Mouse (Mus musculus) kidney, embryonic 15.5 days (tissue): Measurements from ENCODE around the gene Slc9a9. TPM values are rescaled to one million over a fixed set of nuclear protein-coding genes. Genes with fewer than 3 reads are reported as not detected.

Source experiments
- ATAC-seq: fragments of 200-750 bp; cut with Nextera tagmentation; replicated peaks from 2 replicates; pipeline ENCODE4 v1.8.0; 2017; ENCODE audit warnings: moderate TSS enrichment; ENCODE audit not compliant: low FRiP score
- H3K27ac ChIP-seq: fragments of 300-500 bp; sonication (generic); 2 replicates; pipeline ENCODE4 v1.5.1; 2015; ENCODE audit warnings: mild to moderate bottlenecking, inconsistent platforms
- H3K27me3 ChIP-seq: fragments of 300-500 bp; sonication (generic); 2 replicates; pipeline ENCODE4 v1.6.1; 2015; ENCODE audit warnings: inconsistent platforms
- H3K36me3 ChIP-seq: fragments of 300-500 bp; sonication (generic); 2 replicates; pipeline ENCODE4 v1.6.1; 2015; ENCODE audit warnings: inconsistent platforms
- H3K4me1 ChIP-seq: fragments of 300-500 bp; sonication (generic); 2 replicates; pipeline ENCODE4 v1.6.1; 2015; ENCODE audit warnings: inconsistent platforms
- H3K4me2 ChIP-seq: fragments of 300-500 bp; sonication (generic); 2 replicates; pipeline ENCODE4 v1.6.1; 2015; ENCODE audit warnings: moderate library complexity, mild to moderate bottlenecking, inconsistent platforms
- H3K4me3 ChIP-seq: fragments of 300-500 bp; sonication (generic); replicated peaks from 2 replicates; pipeline ENCODE4 v1.5.1; 2015; ENCODE audit warnings: mild to moderate bottlenecking, inconsistent platforms
- H3K9ac ChIP-seq: fragments of 300-500 bp; sonication (generic); 2 replicates; pipeline ENCODE4 v1.6.1; 2015; ENCODE audit warnings: mild to moderate bottlenecking, inconsistent platforms
- H3K9me3 ChIP-seq: fragments of 300-500 bp; sonication (generic); replicated peaks from 2 replicates; pipeline ENCODE4 v1.6.1; 2016; ENCODE audit warnings: inconsistent platforms
- WGBS: fragments of 180-500 bp; shearing (Covaris S2); methylation state at CpG from one replicate; pipeline ENCODE4 v1.1.7; 2015; ENCODE audit warnings: mixed read lengths; 5-methylcytosine and 5-hydroxymethylcytosine counted together
- polyA plus RNA-seq: library from polyadenylated mRNA; unstranded; fragments of >200 nt; fragmentation: Nextera tagmentation; extraction: Ambion mirVana; gene quantifications from 2 replicates; pipeline ENCODE4 v1.2.1, GENCODE M21; 2015

The Slc9a9 gene
- polyA plus RNA-seq, 1 experiment from 2014 or later, result 4.0 TPM

DNA sequence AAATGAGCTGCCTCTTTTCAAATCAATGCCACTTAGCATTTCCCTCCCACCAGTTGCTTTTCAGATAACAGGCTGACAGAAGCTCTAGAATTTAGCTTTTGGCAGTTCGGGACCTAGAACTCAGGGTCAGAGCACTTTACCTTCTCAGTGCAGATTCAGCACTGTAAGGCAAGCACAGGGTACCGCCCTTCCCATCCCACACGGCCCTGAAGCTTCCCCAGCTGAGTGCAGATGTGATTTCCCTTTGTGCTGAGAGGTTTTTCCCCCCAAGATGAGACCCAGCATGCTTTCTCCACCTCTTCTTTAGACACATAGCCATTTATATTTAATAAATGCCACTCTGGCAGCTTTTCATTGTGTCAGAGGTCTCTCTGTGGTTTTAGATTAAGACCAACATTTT, 186.4 kb downstream of the Slc9a9 start:
- H3K4me1 ChIP-seq, result no peaks in the 10 kb centered on the region
- no peaks in the 10 kb centered on the region for H3K36me3 ChIP-seq
- no peak overlapping the region for H3K4me3 ChIP-seq
- WGBS, result 57% methylated on average over 3 of the region's 3 CpGs
- ATAC-seq, result no peak
- no peak overlapping the region for H3K9ac ChIP-seq
- H3K9me3 ChIP-seq, result no peaks in the 10 kb centered on the region
- no peak overlapping the region for H3K27ac ChIP-seq
- H3K27me3 ChIP-seq, result no peaks in the 10 kb centered on the region
- no peak overlapping the region for H3K4me2 ChIP-seq

DNA sequence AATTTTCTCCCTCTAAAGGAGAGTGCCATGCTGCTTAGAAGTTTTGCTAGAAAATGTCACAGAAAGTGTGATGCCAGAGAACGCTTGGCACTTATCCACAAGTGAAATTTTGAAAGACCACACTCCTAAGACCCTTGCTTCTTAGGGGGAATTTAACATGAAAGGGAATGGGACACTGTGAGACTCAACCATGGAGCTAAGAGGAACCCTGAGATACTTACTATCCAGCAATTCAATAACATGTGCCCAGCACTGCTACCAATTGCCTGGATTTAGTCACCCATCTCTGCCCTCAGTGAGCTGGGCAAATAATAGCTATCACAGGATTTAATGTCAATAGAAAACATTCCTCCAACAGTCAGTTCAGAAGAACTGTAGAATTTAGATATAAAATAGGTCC, 198.8 kb downstream of the Slc9a9 start:
- 78% methylated on average over 1 of the region's 1 CpGs for WGBS
- Histone ChIP-seq H3K4me3 (no peak overlapping the region), H3K27me3 (no peaks in the 10 kb centered on the region), H3K4me1 (no peaks in the 10 kb centered on the region), H3K9ac (no peak overlapping the region), H3K27ac (no peak overlapping the region), H3K4me2 (no peak overlapping the region), H3K36me3 (no peaks in the 10 kb centered on the region), H3K9me3 (no peaks in the 10 kb centered on the region)
- ATAC-seq, result no peak

DNA sequence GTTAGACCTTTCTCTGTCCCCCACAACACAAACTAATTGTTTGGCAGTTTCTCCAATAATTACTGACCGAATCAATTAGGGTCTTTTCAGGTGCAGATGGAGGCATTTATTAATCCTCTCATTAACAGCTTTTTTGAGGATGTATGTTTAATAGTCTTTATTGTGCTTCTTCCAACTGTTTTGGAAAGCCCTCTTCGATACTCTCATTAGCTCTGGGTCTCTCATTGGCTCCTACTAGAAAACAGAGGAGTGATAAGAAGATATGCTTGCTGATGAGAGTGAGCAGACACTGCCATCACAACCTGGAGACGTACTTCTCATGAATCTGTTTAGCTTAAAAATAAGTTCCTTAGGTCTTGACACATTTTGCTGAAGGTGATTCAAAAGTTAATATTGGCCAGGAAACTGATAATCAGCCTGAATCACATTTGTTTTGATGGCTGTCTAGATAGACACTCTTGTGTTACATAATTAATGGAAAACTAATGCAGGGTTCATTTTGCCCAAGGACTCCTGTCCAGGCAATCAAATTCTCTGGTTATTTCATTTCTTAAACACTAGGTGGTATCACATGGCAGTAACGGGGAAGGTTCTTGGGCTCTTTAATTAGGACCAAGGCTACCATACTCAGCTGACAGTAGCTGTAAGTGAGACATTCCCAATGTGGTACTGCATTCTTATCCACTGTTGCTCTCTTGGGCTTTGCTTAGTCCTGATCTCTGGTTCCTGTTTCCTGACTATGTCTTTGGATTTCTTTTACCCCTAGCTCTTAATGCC, 199.5 kb downstream of the Slc9a9 start:
- 79% methylated on average over 4 of the region's 4 CpGs for WGBS
- Histone ChIP-seq H3K4me2 (no peak overlapping the region), H3K36me3 (no peaks in the 10 kb centered on the region), H3K4me3 (no peak overlapping the region), H3K9ac (no peak overlapping the region), H3K4me1 (no peaks in the 10 kb centered on the region), H3K27me3 (no peaks in the 10 kb centered on the region), H3K9me3 (no peaks in the 10 kb centered on the region), H3K27ac (no peak overlapping the region)
- ATAC-seq, result no peak

DNA sequence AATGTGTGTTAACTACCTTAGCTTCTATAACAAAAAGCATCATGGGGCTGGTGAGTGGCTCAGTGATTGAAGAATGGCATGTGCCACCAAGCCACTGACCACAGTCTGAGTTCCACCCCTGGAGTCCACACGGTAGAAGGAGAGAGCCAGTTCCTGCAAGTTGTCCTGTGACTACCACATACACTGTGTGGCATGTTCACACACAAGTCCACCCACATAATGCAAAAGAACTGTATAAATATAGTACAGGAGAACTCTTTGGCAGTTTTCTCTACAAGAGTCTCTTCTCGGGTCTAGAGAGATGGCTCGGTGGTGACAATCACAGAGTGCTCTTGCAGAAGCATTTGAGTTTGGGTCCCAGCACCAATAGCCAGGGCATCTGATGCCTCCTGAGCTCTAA, 212.8 kb downstream of the Slc9a9 start:
- no peak for ATAC-seq
- Histone ChIP-seq H3K27ac (no peak overlapping the region), H3K36me3 (no peaks in the 10 kb centered on the region), H3K9me3 (no peaks in the 10 kb centered on the region), H3K9ac (no peak overlapping the region), H3K4me2 (no peak overlapping the region), H3K27me3 (no peaks in the 10 kb centered on the region), H3K4me1 (no peaks in the 10 kb centered on the region), H3K4me3 (no peak overlapping the region)
- WGBS, result 91% methylated on average over 3 of the region's 3 CpGs

DNA sequence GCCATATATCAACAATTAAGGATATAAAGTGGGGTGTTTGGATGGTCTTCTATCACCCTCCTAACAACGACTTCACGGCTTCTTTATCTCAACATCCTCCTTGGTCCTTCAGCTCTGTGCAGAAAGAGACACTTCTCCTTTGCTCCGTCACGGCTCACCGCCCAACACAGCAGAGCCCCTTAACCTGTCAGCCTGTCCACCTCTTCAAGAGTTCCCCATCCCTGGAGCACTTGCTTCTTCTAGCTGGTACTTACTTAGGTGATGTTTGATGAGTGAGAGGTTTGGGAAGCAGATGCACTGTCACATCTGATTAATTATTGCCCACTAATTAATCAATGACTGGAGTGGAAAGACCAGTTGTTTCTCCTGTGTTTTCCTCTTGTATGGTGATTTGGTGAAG, 213.7 kb downstream of the Slc9a9 start:
- H3K4me1 ChIP-seq, result no peaks in the 10 kb centered on the region
- H3K9ac ChIP-seq, result no peak overlapping the region
- no peak overlapping the region for H3K4me3 ChIP-seq
- ATAC-seq, result peak; percentile 56; the same call in 1 of the 2 replicates
- 65% methylated on average over 5 of the region's 5 CpGs for WGBS
- no peaks in the 10 kb centered on the region for H3K36me3 ChIP-seq
- no peak overlapping the region for H3K27ac ChIP-seq
- no peaks in the 10 kb centered on the region for H3K27me3 ChIP-seq
- H3K4me2 ChIP-seq, result no peak overlapping the region
- no peaks in the 10 kb centered on the region for H3K9me3 ChIP-seq

DNA sequence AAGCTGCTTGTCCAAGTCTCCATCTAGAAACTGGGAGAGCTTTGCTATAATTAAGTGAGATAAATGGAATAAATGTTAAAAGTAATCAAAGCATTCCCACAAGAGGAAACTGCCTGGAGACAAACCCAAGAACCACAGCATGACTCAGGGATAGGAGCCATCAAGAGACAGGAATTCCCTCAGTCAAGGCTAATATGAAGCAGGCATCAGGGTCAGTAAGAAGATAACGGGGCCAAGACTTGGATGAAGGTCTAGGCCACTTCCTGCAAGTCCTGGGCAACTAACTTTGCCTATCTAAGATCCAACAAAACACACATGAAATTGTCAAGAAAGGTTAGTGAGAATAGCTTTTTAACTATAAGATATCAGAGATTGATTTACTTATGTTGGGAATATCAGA, 215.4 kb downstream of the Slc9a9 start:
- Histone ChIP-seq H3K9me3 (no peaks in the 10 kb centered on the region), H3K4me1 (no peaks in the 10 kb centered on the region), H3K36me3 (no peaks in the 10 kb centered on the region), H3K4me2 (no peak overlapping the region), H3K27me3 (no peaks in the 10 kb centered on the region), H3K9ac (no peak overlapping the region), H3K4me3 (no peak overlapping the region), H3K27ac (no peak overlapping the region)
- WGBS, result 87% methylated on average over 1 of the region's 1 CpGs
- ATAC-seq, result no peak

DNA sequence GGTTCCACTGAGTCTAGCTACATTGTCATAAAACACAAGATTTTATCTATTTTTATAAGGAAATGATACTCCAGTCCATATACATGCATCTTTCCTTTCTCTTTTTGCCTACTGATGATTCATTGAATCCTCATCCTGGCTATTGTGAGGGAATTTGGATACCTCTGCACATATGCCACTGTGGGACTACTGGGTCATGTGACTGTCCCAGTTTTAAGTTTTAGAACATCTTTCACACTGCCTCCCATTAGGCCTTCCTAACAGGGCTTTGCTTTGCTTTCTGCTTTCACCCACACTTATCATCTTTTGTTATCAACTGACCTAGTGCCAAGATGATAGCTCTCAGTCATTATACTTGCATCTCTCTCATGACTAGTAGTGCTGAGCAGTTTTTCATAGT, 219.9 kb downstream of the Slc9a9 start:
- Histone ChIP-seq H3K36me3 (no peaks in the 10 kb centered on the region), H3K4me1 (no peaks in the 10 kb centered on the region), H3K9ac (no peak overlapping the region), H3K9me3 (no peaks in the 10 kb centered on the region), H3K4me2 (no peak overlapping the region), H3K4me3 (no peak overlapping the region), H3K27me3 (no peaks in the 10 kb centered on the region), H3K27ac (no peak overlapping the region)
- ATAC-seq, result no peak

DNA sequence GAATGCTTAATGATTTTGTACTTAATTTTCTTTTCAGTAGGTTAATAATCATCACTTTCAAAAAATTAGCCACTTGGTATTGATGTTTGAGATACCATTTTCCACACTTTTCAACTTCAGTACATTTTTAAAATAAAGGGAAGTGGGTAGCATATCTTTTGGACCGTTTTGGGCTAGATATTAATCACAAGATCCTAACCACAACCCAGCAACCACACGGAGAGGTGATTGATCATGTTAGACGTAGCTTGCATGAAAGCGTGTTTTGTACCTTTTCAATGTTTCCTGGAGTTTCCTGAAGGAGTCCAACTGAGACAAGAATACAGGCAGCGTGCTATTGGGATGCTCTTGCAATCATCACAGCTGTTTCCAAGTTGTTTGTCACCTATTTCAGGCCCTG, 226.2 kb downstream of the Slc9a9 start:
- Histone ChIP-seq H3K4me1 (no peaks in the 10 kb centered on the region), H3K27ac (no peak overlapping the region), H3K9ac (no peak overlapping the region), H3K27me3 (no peaks in the 10 kb centered on the region), H3K4me3 (no peak overlapping the region), H3K36me3 (no peaks in the 10 kb centered on the region), H3K9me3 (no peaks in the 10 kb centered on the region), H3K4me2 (no peak overlapping the region)
- 79% methylated on average over 5 of the region's 5 CpGs for WGBS
- ATAC-seq, result no peak

DNA sequence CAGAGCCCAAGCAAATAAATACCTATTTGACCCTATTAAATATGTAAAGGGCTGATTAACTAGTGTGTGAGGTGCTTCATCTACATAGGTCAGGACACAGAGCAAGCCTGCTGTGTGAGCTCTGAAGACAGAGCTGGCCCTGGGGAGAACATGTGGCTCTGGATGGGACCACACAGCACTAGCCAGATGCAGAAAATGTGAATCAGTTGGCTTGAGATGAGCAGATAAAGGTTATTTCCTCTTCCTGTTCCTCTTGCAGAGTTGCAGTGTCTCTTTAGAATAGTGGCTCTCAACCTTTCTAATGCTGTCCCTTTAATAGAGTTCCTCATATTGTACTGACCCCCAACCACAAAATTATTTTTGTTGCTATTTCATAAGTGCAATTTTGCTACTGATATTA, 234.5 kb downstream of the Slc9a9 start:
- H3K4me2 ChIP-seq, result no peak overlapping the region
- ATAC-seq, result no peak
- no peaks in the 10 kb centered on the region for H3K27me3 ChIP-seq
- no peaks in the 10 kb centered on the region for H3K4me1 ChIP-seq
- no peak overlapping the region for H3K27ac ChIP-seq
- H3K9ac ChIP-seq, result no peak overlapping the region
- no peak overlapping the region for H3K4me3 ChIP-seq
- no peaks in the 10 kb centered on the region for H3K9me3 ChIP-seq
- no peaks in the 10 kb centered on the region for H3K36me3 ChIP-seq

DNA sequence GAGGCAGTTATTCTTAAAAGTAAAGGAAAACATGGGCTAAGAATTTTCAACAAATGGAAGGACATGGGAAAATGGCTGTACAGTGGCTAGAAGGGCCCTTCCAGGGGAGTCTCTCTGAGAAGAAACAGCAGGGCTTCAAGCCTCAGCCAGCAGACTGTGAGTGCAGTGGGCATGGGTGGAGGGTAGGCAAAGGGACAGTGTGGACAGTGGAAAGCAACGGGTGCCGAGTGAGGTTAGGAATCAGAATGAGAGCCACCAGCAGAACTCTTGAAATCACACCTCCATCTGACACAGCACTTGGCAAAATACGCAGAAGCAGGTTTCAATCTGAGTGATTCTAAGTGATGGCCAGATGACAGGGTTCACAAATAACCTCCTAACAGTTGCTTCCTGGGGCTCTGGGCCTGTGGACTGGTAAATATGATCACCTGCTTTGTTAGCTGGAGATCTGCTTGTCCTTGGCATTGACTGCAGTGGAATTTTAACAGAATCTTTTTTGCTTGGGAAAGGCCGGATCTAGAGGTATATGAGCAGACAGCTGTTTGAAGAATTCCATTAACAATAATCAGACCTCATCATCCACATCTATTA, 237.4 kb downstream of the Slc9a9 start:
- H3K9me3 ChIP-seq, result no peaks in the 10 kb centered on the region
- H3K36me3 ChIP-seq, result no peaks in the 10 kb centered on the region
- no peak overlapping the region for H3K4me3 ChIP-seq
- no peaks in the 10 kb centered on the region for H3K27me3 ChIP-seq
- H3K9ac ChIP-seq, result no peak overlapping the region
- WGBS, result 78% methylated on average over 4 of the region's 4 CpGs
- no peak overlapping the region for H3K4me2 ChIP-seq
- no peak overlapping the region for H3K27ac ChIP-seq
- H3K4me1 ChIP-seq, result no peaks in the 10 kb centered on the region
- ATAC-seq, result no peak

DNA sequence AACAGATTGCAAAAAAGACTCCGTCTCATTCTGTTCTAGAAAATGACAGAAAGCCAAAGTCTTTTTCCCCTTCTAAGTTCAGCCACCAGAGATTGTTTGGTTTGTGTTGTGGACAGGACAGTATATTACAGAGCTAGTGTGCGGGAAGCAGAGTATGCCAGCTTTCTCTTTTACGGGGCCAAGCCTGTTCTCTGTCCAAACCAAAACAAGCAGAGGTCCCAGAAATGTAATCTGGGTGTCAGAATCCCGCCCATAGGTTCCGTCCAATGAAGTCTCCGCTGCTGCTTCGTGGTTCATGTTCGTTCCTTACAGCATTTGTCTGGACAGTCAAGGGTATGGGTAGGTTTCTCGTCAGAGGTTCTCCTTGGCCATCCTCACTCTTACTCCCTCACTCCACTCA, 242.4 kb downstream of the Slc9a9 start:
- Histone ChIP-seq H3K4me3 (no peak overlapping the region), H3K27ac (no peak overlapping the region), H3K36me3 (no peaks in the 10 kb centered on the region), H3K9me3 (no peaks in the 10 kb centered on the region), H3K9ac (no peak overlapping the region), H3K27me3 (no peaks in the 10 kb centered on the region), H3K4me1 (no peaks in the 10 kb centered on the region), H3K4me2 (no peak overlapping the region)
- no peak for ATAC-seq
- 80% methylated on average over 9 of the region's 9 CpGs for WGBS

DNA sequence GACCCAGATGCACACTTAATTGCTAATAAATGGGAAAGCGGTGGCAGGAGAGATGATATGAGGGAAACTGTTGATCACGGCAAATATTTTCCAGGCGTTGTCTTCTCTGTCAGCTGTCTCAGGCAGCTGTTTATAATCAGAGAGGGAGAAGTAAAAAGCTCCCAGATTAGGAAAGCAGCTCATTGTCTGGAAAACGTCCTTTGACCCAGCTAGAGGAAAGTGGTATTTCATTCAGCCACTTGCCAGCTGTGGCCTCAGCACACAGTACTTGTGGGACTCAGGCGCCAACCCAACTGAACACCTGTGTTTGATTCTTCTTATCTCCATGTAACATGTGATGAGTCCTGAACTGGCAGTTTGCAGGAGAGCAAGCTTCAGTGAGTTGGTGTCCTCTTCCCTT, 252.4 kb downstream of the Slc9a9 start:
- H3K9ac ChIP-seq, result no peak overlapping the region
- no peaks in the 10 kb centered on the region for H3K4me1 ChIP-seq
- H3K4me3 ChIP-seq, result no peak overlapping the region
- no peaks in the 10 kb centered on the region for H3K27me3 ChIP-seq
- no peak overlapping the region for H3K27ac ChIP-seq
- H3K4me2 ChIP-seq, result no peak overlapping the region
- WGBS, result 57% methylated on average over 5 of the region's 5 CpGs
- no peaks in the 10 kb centered on the region for H3K9me3 ChIP-seq
- ATAC-seq, result no peak
- H3K36me3 ChIP-seq, result no peaks in the 10 kb centered on the region

DNA sequence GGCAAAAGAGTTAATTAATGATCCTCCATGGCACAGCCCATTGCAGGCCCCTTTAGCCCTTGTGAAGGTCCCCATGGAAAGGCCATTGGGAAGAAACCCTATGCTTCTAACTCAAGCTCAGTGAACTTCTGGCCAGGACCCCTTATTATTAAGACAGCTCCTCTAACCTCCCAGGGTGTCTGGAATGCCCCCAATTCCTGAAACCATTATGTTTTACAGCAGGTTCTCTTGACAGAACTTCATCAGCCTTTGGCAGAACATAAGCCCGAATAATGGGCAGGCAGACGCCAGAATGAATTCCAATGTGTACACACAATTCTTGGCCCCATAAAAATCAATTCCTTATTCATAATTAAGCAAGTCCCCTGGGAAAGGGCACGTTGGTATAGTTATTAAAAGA, 256.1 kb downstream of the Slc9a9 start:
- Histone ChIP-seq H3K27me3 (no peaks in the 10 kb centered on the region), H3K9ac (no peak overlapping the region), H3K27ac (no peak overlapping the region), H3K9me3 (no peaks in the 10 kb centered on the region), H3K36me3 (no peaks in the 10 kb centered on the region), H3K4me3 (no peak overlapping the region), H3K4me1 (no peaks in the 10 kb centered on the region), H3K4me2 (no peak overlapping the region)
- no peak for ATAC-seq
- 68% methylated on average over 3 of the region's 3 CpGs for WGBS
